Mouse (Mus musculus) embryonic fibroblast, embryonic 13.5 days (primary cell): ENCODE data around the gene Gm47283.
"Not testable (repeated sequence)": the region's sequence is repeated elsewhere in the genome, so short reads cannot be mapped to it uniquely, and the experiment has no call there.

ENCODE experiments used
- CTCF ChIP-seq: IDR thresholded peaks from 2 replicates; pipeline ENCODE4 v1.5.1; 2011; ENCODE audit warnings: mild to moderate bottlenecking, control low read depth, low read length, moderate library complexity, borderline replicate concordance; ENCODE audit not compliant: insufficient read depth
- POLR2A ChIP-seq: IDR thresholded peaks from 2 replicates; pipeline ENCODE4 v1.6.1; 2011; ENCODE audit warnings: low read depth, mild to moderate bottlenecking, control low read depth, low read length, moderate library complexity

- not testable (repeated sequence) for TF ChIP-seq POLR2A, CTCF
Measured at GRCm38 (mm10) chrY:90744381-90744981, 40.1 kb upstream of the Gm47283 start.
